In the genomic region with DNA sequence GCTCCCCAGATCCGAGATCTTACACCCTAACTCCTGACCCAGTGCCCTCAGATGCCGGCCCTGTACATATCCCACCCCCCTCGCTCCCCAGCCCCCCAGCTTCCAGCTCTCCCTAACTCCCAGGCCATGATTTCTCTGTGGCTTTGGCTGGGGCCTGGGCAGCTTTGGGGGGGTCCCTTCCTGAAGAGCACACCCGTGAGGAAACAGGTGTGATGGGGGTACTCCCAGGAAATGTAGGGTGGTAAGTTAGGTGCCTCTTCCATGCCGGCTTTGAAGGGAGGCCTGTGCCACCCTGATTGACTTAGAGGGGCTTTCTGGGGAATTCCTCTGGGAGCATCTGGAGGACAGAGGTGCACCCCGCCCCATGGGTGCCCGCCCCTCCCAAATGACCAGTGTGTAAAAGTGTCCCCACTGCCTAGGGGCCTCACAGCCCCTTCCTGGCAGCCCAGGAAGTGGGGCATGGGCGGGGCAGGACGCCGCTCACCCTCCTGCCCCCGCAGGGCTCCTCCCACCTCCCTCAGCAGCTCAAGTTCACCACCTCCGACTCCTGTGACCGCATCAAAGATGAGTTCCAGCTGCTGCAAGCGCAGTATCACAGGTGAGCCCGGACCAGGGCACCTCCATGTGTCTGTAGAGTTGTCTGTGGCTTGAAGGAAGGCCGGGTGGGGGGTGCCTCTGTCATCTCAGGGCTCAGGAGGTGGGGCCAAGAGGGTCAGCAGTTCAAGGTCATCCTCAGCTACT, we compare ENCODE assay signal across 7 mouse cellular contexts. TPM values are rescaled to one million over a fixed set of nuclear protein-coding genes. Genes with fewer than 3 reads are reported as not detected.
A peak's percentile ranks its signal among the peaks of the same experiment; 100 is the strongest.
DNase-seq lines count a peak whose midpoint lies in the region; ATAC-seq lines count a peak whose summit lies in the region.

No protein-coding gene starts in this region.

- H3K36me3 ChIP-seq in heart, embryonic 16.5 days (ENCODE audit: control insufficient read depth, insufficient read depth) = peaks cover 28% of the 10 kb centered on the region
- H3K36me3 ChIP-seq in midbrain, embryonic 10.5 days = peaks cover 46% of the 10 kb centered on the region
- H3K36me3 ChIP-seq in stomach, embryonic 16.5 days (ENCODE audit: control insufficient read depth, insufficient read depth, low read length) = peaks cover 16% of the 10 kb centered on the region

- peak overlapping the region; percentile 97 for H3K4me3 ChIP-seq in heart, embryonic 16.5 days (ENCODE audit: low read length)
- peak overlapping the region; percentile 95 for H3K4me3 ChIP-seq in midbrain, embryonic 10.5 days
- H3K4me3 ChIP-seq in stomach, embryonic 16.5 days (replicated peaks; ENCODE audit: low read length) = peak overlapping the region; percentile 97

- peak; percentile 25 for ATAC-seq in heart, embryonic 16.5 days (replicated peaks; ENCODE audit: extremely low read depth, insufficient read depth, low FRiP score)
- 0 out of 2 replicates have a peak, but pooled peaks have one; percentile 3 for ATAC-seq in stomach, embryonic 16.5 days (ENCODE audit: insufficient read depth, low FRiP score)

- 10% methylated on average over 16 of the region's 16 CpGs for WGBS in heart, embryonic 16.5 days
- WGBS in midbrain, embryonic 10.5 days = 33% methylated on average over 16 of the region's 16 CpGs
- WGBS in stomach, embryonic 16.5 days = 14% methylated on average over 16 of the region's 16 CpGs

- no peaks in the 10 kb centered on the region for H3K27me3 ChIP-seq in heart, embryonic 16.5 days (ENCODE audit: control insufficient read depth, insufficient read depth, low read length)
- peaks cover 43% of the 10 kb centered on the region for H3K27me3 ChIP-seq in midbrain, embryonic 10.5 days (ENCODE audit: low read depth, poor library complexity, severe bottlenecking)
- no peaks in the 10 kb centered on the region for H3K27me3 ChIP-seq in stomach, embryonic 16.5 days (ENCODE audit: control insufficient read depth, insufficient read depth, low read length)

- peak overlapping the region; percentile 99 for H3K4me2 ChIP-seq in heart, embryonic 16.5 days (ENCODE audit: low read depth, low read length)
- peak overlapping the region; percentile 98 for H3K4me2 ChIP-seq in stomach, embryonic 16.5 days (ENCODE audit: low read depth, low read length)

- peak; percentile 76 for DNase-seq in ES-CJ7 (ENCODE audit: low read depth, low spot score)
- DNase-seq in adrenal gland, postnatal 14 days = peak; percentile 73
- DNase-seq in kidney, postnatal 4 days = peak; percentile 69 to 77
- DNase-seq in midbrain, embryonic 10.5 days (ENCODE audit: low spot score) = no peak
- no peak for DNase-seq in c-Kit-positive CD71-positive TER-119-positive erythroid progenitor cells, embryonic 14.5 days (ENCODE audit: low spot score)

- H3K9ac ChIP-seq in heart, embryonic 16.5 days (ENCODE audit: low read length) = peak overlapping the region; percentile 100
- peak overlapping the region; percentile 99 for H3K9ac ChIP-seq in stomach, embryonic 16.5 days (ENCODE audit: low read length)

- H3K9me3 ChIP-seq in heart, embryonic 16.5 days (replicated peaks; ENCODE audit: control insufficient read depth, low read length) = no peaks in the 10 kb centered on the region
- H3K9me3 ChIP-seq in midbrain, embryonic 10.5 days (replicated peaks) = no peaks in the 10 kb centered on the region
- H3K9me3 ChIP-seq in stomach, embryonic 16.5 days (replicated peaks; ENCODE audit: control insufficient read depth, low read length) = no peaks in the 10 kb centered on the region

- H3K4me1 ChIP-seq in heart, embryonic 16.5 days (ENCODE audit: control insufficient read depth, insufficient read depth, low read length) = peaks cover 42% of the 10 kb centered on the region
- H3K4me1 ChIP-seq in midbrain, embryonic 10.5 days = peaks cover 65% of the 10 kb centered on the region
- peaks cover 42% of the 10 kb centered on the region for H3K4me1 ChIP-seq in stomach, embryonic 16.5 days (ENCODE audit: control insufficient read depth, insufficient read depth, low read length)

- H3K27ac ChIP-seq in heart, embryonic 16.5 days (ENCODE audit: low read length) = peak overlapping the region; percentile 98
- H3K27ac ChIP-seq in midbrain, embryonic 10.5 days (replicated peaks) = peak overlapping the region; percentile 99
- peak overlapping the region; percentile 95 for H3K27ac ChIP-seq in stomach, embryonic 16.5 days (ENCODE audit: low read length)

RNA-seq across cellular contexts. Expression of a gene that starts 1.6 kb away (rescaled TPM):
- 646 and 698 TPM in 2 replicates for total RNA-seq in adrenal gland, postnatal 14 days (2021)
- 529 and 769 TPM in 2 replicates for polyA plus RNA-seq in heart, embryonic 16.5 days (2015; fragmentation: Nextera tagmentation; extraction: Ambion mirVana)
- polyA plus RNA-seq in midbrain, embryonic 10.5 days (2016; fragmentation: Nextera tagmentation; extraction: Ambion mirVana) = 334 and 467 TPM in 2 replicates
- polyA plus RNA-seq in stomach, embryonic 16.5 days (2015; fragmentation: Nextera tagmentation; extraction: Ambion mirVana) = 325 and 351 TPM in 2 replicates

RNA-seq across cellular contexts. Expression of a gene that starts 13.5 kb away (rescaled TPM):
- total RNA-seq in adrenal gland, postnatal 14 days (2021) = 17.8 and 18.1 TPM in 2 replicates
- 19.5 and 24.5 TPM in 2 replicates for polyA plus RNA-seq in heart, embryonic 16.5 days (2015; fragmentation: Nextera tagmentation; extraction: Ambion mirVana)
- 9.7 and 13.5 TPM in 2 replicates for polyA plus RNA-seq in midbrain, embryonic 10.5 days (2016; fragmentation: Nextera tagmentation; extraction: Ambion mirVana)
- polyA plus RNA-seq in stomach, embryonic 16.5 days (2015; fragmentation: Nextera tagmentation; extraction: Ambion mirVana) = 20.6 and 23.6 TPM in 2 replicates

RNA-seq across cellular contexts. Expression of a gene that starts 15.9 kb away (rescaled TPM):
- 65.0 and 67.2 TPM in 2 replicates for total RNA-seq in adrenal gland, postnatal 14 days (2021)
- 57.4 and 59.7 TPM in 2 replicates for polyA plus RNA-seq in heart, embryonic 16.5 days (2015; fragmentation: Nextera tagmentation; extraction: Ambion mirVana)
- 70.7 and 73.7 TPM in 2 replicates for polyA plus RNA-seq in midbrain, embryonic 10.5 days (2016; fragmentation: Nextera tagmentation; extraction: Ambion mirVana)
- 101 and 105 TPM in 2 replicates for polyA plus RNA-seq in stomach, embryonic 16.5 days (2015; fragmentation: Nextera tagmentation; extraction: Ambion mirVana)

RNA-seq across cellular contexts. Expression of a gene that starts 36.9 kb away (rescaled TPM):
- 0.85 and 1.9 TPM in 2 replicates for total RNA-seq in adrenal gland, postnatal 14 days (2021)
- polyA plus RNA-seq in heart, embryonic 16.5 days (2015; fragmentation: Nextera tagmentation; extraction: Ambion mirVana) = 1.1 and 1.3 TPM in 2 replicates
- polyA plus RNA-seq in midbrain, embryonic 10.5 days (2016; fragmentation: Nextera tagmentation; extraction: Ambion mirVana) = 0.53 and 0.85 TPM in 2 replicates
- 9.0 and 11.0 TPM in 2 replicates for polyA plus RNA-seq in stomach, embryonic 16.5 days (2015; fragmentation: Nextera tagmentation; extraction: Ambion mirVana)

RNA-seq across cellular contexts. Expression of a gene that starts 40.0 kb away (rescaled TPM):
- 10.1 and 15.3 TPM in 2 replicates for total RNA-seq in adrenal gland, postnatal 14 days (2021)
- polyA plus RNA-seq in heart, embryonic 16.5 days (2015; fragmentation: Nextera tagmentation; extraction: Ambion mirVana) = 29.6 and 31.0 TPM in 2 replicates
- 6.0 and 8.8 TPM in 2 replicates for polyA plus RNA-seq in midbrain, embryonic 10.5 days (2016; fragmentation: Nextera tagmentation; extraction: Ambion mirVana)
- 26.0 and 31.2 TPM in 2 replicates for polyA plus RNA-seq in stomach, embryonic 16.5 days (2015; fragmentation: Nextera tagmentation; extraction: Ambion mirVana)

Comparison
In these comparisons a context has a peak if more than half of its experiments do, and no peak if none do; other contexts are left out.
1. DNase-seq: peak in ES-CJ7 (single experiment), adrenal gland, postnatal 14 days (single experiment) and kidney, postnatal 4 days (2 of 2); none in midbrain, embryonic 10.5 days (single experiment) and c-Kit-positive CD71-positive TER-119-positive erythroid progenitor cells, embryonic 14.5 days (single experiment).
2. Peak in every context shown above with its lines, with median percentiles within 50 percentile points of each other: H3K27ac ChIP-seq and H3K4me3 ChIP-seq.